Mouse (Mus musculus) liver, adult 2 months (tissue): ENCODE data around the gene Samt1.
"Not testable (repeated sequence)": the region's sequence is repeated elsewhere in the genome, so short reads cannot be mapped to it uniquely, and the experiment has no call there.

Experiments
- CTCF ChIP-seq: fragments of 200-500 bp; IDR thresholded peaks from 2 replicates; pipeline ENCODE4 v1.5.1; 2011; ENCODE audit warnings: low read depth, low read length, control low read depth
- POLR2A ChIP-seq: fragments of 200-500 bp; IDR thresholded peaks from 2 replicates; pipeline ENCODE4 v1.6.1; 2011; ENCODE audit warnings: low read length, control low read depth; ENCODE audit not compliant: insufficient read depth; ENCODE audit errors: extremely low read depth

- not testable (repeated sequence) for TF ChIP-seq CTCF, POLR2A
These were observed 21.3 kb upstream of the Samt1 start, which contains the start of gene 4921511M17Rik for GRCm38 (mm10) chrX:154033727-154034126.
